Mouse (Mus musculus): Measurements from ENCODE around the gene Bloc1s3. TPM values are rescaled to one million over a fixed set of nuclear protein-coding genes. Genes with fewer than 3 reads are reported as not detected.

Gene Bloc1s3
- total RNA-seq, 1 experiment from 2014 or later: 6.7 TPM

DNA sequence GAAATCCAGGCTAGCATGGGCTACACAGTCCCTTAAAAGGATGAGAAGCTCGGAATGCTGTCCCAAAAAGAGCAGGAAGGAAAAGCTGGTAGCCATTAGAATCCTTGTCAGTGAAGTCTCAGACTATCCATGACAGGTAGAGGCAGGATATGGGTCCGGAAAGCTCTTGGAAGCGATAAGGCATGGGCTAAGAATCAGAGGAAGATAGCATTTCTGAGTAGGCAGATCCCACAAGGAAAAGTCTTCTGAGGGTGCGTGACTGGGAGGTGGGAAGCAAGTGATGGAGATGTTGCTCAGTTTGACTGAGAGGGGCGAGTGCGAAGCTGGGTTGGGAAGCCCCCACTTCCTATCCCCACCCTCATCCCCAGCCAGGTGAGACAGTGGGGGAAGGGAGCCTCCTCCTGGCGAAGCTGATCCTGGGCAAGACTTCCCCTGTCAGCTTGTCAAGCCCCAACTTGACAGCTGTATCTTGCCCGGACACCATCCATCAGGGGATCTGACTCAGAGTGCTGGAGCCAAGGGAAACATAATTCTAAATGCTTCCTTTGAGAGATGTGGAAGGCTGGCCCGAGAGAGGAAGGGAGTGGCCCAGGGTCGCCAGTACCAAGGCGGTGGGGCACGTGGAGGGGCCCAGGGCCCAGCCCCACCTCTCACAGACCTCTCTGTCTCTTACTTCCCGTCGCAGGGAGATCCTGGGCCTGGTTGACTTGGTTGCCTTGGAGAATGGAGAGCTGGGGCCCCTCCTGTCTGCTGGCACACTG lies 30.4 kb downstream of the Bloc1s3 start:
- peak; percentile 50 for DNase-seq

DNA sequence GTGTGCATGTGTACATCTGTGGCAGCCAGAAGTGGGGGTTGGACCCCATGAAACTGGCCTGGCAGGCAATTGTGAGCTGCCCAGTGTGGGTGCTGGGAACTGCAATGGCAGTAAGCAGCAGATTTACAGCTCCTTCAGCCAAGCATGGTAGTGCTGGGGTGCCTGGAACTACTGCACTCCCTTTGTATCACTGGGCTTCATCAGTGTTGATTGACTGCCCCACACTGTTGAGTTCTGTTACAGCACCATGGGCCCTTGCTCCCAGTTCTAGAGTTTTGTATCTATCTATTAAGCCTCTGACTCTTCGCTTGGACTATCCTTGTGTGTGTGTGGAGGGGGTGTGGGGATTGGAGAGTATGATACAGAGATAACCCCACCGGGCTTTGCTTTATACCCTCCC lies 31.1 kb downstream of the Bloc1s3 start:
- no peak for DNase-seq

DNA sequence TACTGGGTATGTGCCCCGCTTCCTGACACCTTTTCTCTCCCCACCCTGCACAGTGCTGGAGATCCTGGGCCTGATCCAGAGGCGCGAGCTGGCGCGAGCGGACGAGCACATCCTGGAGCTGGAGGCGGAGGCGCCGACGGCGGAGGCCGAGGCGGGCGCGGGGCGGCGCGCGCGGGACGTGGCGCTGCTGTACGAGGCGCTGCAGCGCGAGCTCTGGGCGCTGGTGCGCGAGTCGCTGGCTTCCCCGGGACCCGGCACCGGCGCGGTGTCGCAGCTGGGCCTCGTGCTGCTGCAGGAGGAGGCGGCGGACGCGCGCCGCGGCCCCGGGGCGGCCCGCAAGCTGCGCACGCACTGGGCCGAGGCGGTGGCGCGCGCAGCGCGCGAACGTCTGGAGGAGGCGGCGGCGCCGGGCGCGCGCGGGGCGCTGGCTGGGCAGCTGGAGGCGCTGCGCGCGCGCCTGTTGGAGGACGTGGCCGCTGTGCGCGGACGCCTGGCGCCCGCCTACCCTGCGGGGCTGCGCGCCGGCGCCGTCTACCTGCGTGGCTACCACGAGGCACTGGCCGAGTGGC lies 34.2 kb downstream of the Bloc1s3 start:
- peak; percentile 92 for DNase-seq

DNA sequence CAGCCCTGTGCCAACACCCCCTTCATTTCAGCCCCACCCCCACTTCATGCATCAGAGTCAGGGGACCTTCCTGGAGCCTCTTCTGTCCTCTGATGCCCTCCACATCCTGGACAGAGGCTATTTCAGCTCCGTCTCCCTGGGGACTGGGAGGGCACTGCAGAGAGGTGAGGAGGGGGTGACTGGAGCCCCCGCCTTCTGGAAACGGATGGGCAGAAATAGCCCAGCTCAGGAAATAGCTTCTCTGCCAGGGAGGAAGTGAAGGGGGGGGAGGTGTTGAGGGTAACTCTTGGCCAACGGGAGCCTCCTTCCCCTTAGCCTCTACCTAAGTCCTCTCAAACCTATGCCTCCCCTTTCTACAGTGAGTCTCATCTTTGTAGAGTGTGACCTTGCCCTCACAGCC lies 35.8 kb downstream of the Bloc1s3 start:
- DNase-seq: peak; percentile 70

DNA sequence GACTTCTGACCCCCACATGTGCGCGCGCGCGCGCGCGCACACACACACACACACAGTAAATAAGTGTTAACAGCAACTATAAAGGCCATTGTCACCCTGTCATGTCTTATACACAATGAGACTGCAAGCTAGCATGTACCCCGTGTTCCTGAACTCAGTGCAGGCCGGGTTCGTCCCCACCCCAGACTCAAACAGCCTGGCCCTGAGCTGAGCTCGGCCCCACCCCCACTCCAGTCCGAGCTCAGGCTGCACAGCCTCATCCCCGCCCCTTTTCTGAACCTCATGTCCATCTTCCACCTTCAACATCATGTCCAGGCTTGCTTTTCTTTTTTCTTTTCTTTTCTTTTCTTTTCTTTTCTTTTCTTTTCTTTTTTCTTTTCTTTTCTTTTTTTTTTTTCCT lies 37.9 kb downstream of the Bloc1s3 start:
- DNase-seq: no peak

DNA sequence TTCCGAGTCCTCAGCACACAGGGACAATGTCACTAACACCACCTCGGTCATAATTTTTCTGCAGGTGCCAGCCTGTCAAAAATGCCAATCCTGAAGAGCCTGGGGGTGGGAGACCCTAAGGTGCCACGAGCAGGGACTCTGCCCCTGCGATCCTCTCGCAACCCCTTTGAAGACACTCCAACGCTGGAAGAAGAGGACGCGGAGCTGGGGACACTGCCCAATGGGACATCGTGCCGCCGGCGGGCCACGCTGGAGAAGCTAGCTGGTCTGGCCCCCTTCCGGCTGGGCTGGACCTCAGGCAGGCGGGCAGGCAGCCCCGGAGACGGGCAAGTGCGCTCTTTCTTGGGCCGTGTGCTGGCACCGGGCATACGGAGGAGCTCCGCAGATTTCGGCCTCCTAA lies 38.8 kb downstream of the Bloc1s3 start:
- DNase-seq: no peak

DNA sequence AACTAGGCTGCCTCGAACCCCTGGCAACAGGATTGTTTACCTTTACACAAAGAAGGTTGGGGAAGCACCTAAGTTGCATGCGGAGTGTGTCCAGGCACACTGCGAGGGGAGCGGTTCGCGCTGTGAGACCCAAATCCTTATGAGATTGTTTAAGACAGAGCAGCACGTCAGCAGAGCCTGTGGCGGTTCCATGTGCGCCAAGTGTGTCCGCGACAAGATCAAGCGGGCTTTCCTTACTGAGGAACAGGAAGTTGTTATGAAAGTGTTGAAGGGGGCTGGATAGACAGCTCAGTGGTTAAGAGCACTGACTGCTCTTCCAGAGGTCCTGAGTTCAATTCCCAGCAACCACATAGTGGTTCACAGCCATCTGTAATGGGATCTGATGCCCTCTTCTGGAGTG lies 39.9 kb downstream of the Bloc1s3 start:
- no peak for DNase-seq

DNA sequence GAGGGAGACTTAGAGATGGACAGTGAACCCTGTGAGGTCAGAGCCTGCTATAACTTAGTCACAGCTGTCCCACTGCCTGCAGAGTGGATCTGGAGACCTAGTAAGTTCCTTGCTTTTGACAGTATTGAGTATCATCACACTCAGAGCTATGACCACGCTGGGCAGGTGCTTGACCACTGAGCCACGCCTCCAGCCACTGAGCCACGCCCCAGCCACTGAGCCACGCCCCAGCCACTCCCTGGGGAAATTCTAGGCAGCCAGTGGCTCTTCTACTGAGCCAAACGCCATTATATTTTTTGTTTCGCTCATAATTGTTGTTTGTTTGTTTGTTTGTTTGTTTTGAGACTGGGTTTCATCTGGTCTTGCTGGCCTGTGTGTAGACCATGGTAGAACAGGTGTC lies 40.5 kb downstream of the Bloc1s3 start:
- DNase-seq: no peak

DNA sequence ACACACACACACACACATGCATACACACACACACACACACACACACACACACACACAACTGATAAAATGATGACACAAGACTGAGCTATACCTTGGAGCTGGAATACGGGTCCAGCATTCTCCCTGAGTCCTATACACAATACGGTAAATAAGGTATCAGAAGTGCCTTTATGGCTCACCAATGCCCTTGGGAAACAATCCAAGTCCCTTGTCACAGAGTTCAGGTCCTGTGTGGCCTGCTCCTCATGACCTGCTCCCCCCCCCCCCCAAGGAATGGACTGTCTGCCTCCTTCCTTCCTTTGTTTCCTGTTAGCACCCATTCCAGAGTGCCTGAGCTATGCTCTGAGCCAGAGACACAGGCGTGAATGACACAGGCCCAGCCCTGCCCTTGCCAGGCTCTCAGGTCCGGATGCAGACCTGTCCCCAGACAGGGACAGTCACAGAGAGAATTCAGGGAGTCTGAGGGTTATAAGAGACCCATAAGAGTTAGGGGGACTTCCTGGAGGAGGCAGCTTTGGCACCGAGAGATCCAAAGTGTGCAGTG lies 41.5 kb downstream of the Bloc1s3 start:
- no peak for DNase-seq

DNA sequence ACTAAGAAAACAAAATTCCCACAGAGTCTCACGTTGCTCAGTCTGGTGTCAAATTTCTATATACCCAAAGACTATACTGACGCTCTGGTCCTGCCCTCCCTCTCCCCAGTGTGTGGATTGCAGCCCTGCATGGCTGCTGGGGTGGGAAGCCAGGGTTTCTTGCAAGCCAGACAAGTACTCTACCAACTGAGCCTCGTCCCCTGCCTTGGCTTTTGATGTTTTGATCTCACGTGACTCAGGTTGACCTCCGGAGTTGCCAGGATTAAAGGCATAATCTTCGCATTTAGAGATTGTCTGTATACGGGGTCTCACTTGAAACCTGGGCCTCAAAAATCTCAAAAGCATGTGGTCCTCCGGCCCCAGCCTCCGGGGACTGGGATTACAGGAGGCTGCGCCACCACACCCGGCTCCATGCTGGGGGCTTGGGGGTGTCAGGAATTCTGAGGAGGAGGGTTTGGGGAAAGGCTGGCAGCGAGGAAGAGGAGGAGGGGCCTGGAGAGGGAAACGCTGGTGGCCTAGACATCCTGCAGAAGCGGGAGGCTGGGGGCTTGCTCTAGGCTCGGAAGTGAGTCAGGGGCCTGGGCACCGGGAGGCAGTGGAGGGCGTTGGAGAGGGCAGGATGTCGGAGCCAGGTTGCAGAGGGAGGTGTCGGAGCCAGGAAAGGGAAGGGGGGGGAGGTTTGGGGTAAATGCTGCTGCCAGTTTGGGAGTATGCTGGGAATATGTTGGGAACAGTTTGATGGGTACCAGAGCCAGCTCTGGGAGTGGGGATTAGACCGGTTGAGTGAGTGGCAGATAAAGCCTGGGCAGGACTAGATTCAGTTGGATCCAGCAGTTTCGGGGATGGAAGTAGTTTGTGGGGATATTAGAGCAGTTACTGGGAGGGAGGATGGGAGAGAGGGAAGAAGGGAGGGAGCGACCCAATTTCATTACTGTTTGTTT lies 43.5 kb downstream of the Bloc1s3 start:
- peak; percentile 63 for DNase-seq

DNA sequence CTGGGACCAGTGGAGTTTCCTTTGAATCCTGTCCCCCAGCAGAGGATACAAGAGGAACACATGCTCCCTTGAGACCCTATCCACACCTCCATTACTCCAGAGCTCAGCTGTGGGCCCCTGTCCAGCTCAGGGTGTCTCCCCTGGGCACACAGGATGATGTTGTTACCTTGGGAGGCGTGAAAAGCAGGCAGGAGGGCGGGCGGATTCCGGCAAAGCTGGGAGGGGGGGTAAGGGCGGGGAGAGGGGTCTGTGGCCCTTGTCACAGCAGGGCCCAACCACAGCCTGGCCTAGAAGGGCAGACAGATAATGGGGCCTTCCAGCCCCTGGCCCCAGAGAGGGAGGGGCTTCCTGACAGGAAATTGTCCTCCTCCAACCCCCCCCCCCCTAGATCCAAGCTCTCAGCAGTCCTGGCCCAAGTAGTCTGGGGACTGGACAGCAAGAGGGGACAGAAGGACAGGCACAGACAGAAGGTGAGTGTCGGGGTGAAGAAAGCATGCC lies 45.2 kb downstream of the Bloc1s3 start, which contains the start of gene Exoc3l2:
Exoc3l2 (plus strand) TSS at position 448 of the 498 bp plus-strand sequence.
- no peak for DNase-seq

DNA sequence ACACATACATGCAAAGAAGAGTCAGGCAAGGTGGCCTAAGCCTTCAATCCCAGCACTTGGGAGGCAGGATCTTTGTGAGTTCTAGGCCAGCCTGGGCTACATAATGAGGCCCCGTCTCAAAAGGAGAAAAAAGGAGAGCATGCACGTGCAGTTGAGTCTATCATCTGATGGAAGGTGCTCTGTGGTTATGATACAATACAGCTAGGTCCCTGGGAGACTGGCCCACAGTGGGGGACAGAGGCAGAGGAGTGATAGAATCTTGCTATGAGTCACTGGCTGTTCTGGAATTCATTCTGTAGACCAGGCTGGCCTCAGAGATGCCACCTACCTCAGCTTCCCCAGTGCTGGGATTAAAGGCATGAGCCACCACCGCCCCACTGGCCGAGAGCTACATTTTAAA lies 45.7 kb downstream of the Bloc1s3 start:
- no peak for DNase-seq

DNA sequence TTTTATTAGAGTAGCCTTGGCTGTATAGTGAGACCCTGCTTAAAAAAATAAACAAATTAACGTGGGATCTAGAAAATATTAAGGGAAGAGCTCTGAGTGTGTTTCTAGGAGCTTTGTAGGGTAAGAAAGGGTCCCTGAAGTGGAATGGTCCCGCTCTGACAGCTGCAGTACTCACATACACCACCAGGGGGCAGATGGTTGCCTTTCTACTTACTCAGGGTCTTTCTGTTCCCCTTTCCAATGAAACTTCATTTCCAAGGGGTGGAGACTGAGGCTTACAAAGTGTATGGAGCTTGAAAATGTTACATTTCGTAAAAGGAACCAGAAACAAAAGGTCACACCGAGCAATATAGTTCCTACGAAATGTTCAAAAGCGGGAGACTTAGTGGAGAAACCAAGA lies 46.7 kb downstream of the Bloc1s3 start:
- peak; percentile 81 for DNase-seq

DNA sequence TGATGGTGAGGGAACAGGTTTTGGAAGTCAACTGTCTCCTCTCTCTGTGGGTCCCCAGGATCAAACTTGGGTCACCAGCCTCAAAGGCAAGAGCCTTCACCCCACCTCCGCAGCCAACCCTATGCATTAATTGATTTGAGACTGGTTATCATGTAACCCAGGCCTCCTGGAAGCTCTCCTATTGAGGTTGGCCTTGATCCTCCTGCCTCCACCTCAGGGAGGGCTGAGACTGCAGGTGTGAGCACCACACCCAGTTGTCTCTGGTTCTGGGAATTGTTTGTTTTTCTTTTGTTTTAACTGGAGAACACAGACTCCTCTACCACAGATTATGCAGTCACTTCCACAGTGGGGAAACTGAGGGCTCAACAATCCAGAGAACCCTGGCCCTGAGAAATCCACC lies 47.7 kb downstream of the Bloc1s3 start:
- no peak for DNase-seq

DNA sequence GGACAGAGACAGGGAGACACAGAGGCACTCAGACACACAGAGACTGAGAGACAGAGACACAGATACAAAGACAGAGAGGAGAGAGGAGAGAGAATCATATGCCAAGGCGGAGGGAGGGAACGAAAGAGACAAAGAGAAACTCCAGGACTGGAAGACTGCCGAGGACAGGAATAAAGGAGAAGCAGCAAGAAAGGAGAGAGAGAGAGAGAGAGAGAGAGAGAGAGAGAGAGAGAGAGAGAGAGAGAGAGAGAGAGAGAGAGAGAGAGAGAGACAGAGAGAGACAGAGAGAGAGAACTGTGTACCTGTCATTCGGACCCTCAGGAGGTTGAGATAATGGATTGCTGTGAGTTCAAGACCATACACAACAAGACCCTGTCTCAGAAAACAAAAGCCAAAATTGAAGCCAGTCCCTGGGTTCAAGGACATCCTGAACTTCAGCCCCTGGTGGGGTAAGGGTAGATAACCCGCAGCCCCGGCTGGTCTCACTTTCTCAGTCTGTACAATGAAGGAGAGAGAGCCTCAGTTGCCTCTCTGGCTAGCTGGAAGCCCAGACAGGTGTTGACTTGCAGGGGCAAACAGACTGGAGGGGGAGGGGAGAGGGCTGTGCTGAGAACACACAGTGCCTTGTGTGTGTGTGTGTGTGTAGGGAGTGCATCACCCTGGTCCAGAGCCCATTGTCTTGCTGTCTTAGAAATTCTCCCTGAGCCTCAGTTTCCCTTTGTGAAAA lies 48.9 kb downstream of the Bloc1s3 start:
- DNase-seq: no peak

DNA sequence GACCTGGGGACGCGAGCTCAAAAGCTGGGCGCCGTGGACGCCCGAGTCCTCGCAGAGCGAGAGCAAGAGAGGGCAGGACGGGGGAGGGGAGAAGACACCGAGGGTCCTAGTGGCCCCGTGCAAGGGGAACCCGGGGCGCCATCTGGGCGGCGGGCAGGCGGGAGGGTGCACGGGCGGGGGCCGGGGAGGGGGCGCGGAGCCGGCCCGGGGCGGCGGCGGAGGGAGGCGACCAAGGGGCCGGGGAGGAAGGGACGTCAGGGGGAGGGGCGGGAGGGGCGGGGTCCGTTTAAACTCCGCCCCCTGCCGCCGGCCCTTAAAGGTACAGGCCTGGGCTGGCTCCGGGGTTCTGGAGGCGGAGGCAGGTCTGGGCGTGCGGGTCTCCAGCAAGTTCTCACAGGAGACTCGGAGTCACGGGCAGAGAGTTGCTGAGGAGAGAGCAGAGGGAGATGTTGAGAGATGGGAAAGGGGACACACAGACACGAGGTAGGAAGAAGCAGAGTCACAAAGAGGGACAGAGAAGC lies 49.5 kb downstream of the Bloc1s3 start, which contains the start of gene Mark4:
Mark4 (minus strand) TSS at position 231 of the 521 bp plus-strand sequence.
- peak; percentile 90 for DNase-seq

DNA sequence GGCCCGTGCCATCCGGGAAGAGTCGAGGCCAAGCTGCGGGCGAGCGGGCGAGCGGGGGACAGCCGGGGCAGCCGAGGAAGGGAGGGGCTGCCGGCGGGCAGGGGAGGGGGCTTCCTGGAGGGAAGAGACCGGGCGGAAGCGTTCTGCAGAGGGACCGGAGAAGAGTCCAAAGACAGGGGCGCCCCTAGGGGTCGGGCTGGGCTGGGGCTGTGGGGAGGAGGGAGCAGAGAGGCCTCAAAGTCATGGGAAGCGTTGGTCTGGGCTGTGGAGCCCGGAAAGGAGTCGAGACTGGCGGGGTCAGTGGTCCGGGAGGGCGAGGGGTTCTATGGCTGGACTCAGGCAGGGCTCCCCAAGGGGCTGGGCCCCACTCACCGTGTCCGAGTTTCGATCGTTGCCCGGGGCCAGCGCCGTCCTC lies 50.1 kb downstream of the Bloc1s3 start:
- DNase-seq: peak; percentile 85

DNA sequence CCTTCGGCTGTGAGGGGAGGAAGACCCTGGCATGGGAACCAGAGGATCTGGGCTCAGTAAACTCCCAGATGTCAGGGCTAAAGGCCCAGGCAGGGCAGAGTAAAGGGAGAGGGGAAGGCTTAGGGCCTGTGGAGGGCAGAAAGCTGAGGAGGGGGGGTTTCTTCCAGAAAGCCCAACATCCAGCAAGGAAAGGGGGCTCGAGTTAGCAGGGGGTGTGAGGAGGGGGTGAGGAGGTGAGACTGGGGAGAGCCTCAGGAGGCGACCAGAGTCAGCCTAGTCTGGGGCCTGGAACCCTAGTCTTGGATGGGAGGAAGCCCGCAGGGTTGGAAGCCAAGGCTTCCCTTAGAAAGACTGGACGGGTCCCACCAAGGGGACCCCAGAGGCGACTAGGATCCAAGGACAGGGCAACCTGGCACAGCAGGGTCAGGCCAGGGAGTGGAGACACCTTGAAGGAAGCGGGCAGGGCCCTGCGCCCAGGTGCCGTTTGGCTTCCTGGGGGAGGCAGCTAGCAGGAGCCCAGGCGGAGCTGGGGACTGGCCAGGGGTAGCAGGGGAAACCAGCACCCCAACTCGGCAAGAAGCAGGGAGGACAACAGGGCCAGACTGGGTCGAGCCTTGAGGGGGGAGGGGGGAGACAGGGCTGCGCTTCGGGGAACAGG lies 50.6 kb downstream of the Bloc1s3 start:
- no peak for DNase-seq

DNA sequence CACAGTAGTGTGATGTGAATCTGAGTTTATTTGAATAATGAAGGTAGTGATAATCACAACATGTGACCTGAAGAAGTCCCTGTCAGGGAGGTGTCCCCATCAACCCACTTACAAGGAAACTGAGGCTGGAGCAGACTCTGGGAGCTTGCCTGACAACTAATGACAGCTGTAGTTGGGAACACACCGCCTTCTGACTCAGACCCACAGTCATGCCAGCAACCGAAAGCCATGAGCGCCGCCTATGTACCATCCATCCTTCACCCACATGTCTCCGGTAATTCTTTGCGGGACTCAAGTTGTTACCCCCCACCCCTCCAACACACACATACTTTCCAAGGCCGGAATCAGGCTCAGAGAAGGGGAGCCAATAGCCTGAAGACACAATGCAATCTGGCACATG lies 51.5 kb downstream of the Bloc1s3 start:
- no peak for DNase-seq

DNA sequence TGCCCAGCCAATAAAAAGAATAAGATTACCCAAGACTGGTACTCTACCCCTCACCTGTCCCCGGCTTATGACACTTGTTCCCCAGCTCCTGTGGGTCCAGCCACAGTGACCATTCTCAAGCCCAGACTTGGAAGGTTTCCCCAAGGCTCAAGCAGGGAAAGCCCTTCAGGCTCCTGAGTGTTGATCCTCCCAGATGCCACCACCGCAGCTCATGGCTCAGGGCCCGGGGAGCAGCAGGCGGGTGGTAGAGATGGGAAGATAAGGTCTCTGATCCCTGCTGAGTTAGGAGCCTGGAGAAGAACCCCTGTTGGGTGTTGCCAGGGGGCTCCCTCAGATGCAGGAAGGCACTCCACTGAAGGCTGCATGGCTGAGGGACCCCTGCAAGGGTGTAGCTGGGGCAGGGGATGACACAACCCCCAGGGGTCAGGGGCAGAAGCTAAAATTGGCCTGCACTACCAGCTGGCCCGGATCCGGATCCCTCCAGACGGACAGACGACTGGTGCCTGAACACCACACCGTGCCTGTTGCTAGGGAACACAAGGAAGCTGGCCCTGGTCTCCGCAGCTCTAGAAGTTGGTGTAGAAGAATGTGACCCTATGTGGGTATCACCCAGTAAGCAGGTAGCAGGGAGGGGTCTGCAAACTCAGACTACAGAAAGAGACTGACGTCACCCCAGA lies 52.2 kb downstream of the Bloc1s3 start:
- DNase-seq: peak; percentile 55
